Mouse (Mus musculus): ENCODE measurements around the gene Dgkg.

Gene Dgkg

GRCm38 (mm10) chr16:22499447-22499846, 157.6 kb downstream of the Dgkg start:
- no peak for DNase-seq (ENCODE audit: low spot score in 2 of 2)

GRCm38 (mm10) chr16:22497976-22498375, 159.0 kb downstream of the Dgkg start:
- no peak for DNase-seq (ENCODE audit: low spot score in 2 of 2)

GRCm38 (mm10) chr16:22495259-22495658, 161.8 kb downstream of the Dgkg start:
- DNase-seq (ENCODE audit: low spot score in 2 of 2): no peak

- no peak for DNase-seq (ENCODE audit: low spot score in 2 of 2)
Measured at GRCm38 (mm10) chr16:22494815-22495214, 162.2 kb downstream of the Dgkg start.

GRCm38 (mm10) chr16:22493396-22493795, 163.6 kb downstream of the Dgkg start:
- DNase-seq (ENCODE audit: low spot score in 2 of 2): no peak

- no peak for DNase-seq (ENCODE audit: low spot score in 2 of 2)
Measured at GRCm38 (mm10) chr16:22491446-22492166, 165.4 kb downstream of the Dgkg start.

- no peak for DNase-seq (ENCODE audit: low spot score in 2 of 2)
Measured at GRCm38 (mm10) chr16:22483900-22484299, 173.1 kb downstream of the Dgkg start.

GRCm38 (mm10) chr16:22479322-22479721, 177.7 kb downstream of the Dgkg start:
- DNase-seq (ENCODE audit: low spot score in 2 of 2): no peak

- no peak for DNase-seq (ENCODE audit: low spot score in 2 of 2)
Measured at GRCm38 (mm10) chr16:22471728-22472127, 185.3 kb downstream of the Dgkg start.

GRCm38 (mm10) chr16:22469385-22469784, 187.6 kb downstream of the Dgkg start:
- DNase-seq (ENCODE audit: low spot score in 2 of 2): no peak

GRCm38 (mm10) chr16:22467111-22467510, 189.9 kb downstream of the Dgkg start:
- no peak for DNase-seq (ENCODE audit: low spot score in 2 of 2)

- no peak for DNase-seq (ENCODE audit: low spot score in 2 of 2)
Measured at GRCm38 (mm10) chr16:22466381-22466780, 190.6 kb downstream of the Dgkg start.

GRCm38 (mm10) chr16:22462220-22462619, 194.8 kb downstream of the Dgkg start:
- no peak for DNase-seq (ENCODE audit: low spot score in 2 of 2)

- DNase-seq (ENCODE audit: low spot score in 2 of 2): no peak
Measured at GRCm38 (mm10) chr16:22461728-22462127, 195.3 kb downstream of the Dgkg start.

GRCm38 (mm10) chr16:22460960-22461359, 196.1 kb downstream of the Dgkg start:
- DNase-seq (ENCODE audit: low spot score in 2 of 2): no peak

- DNase-seq (ENCODE audit: low spot score in 2 of 2): no peak
Measured at GRCm38 (mm10) chr16:22452082-22452481, 204.9 kb downstream of the Dgkg start.

- no peak for DNase-seq (ENCODE audit: low spot score in 2 of 2)
Measured at GRCm38 (mm10) chr16:22448093-22448492, 208.9 kb downstream of the Dgkg start.

GRCm38 (mm10) chr16:22444786-22445185, 212.2 kb downstream of the Dgkg start:
- peak; percentile 14 to 54 for DNase-seq (ENCODE audit: low spot score in 2 of 2)

GRCm38 (mm10) chr16:22442202-22442601, 214.8 kb downstream of the Dgkg start:
- no peak for DNase-seq (ENCODE audit: low spot score in 2 of 2)

GRCm38 (mm10) chr16:22441317-22441716, 215.7 kb downstream of the Dgkg start:
- DNase-seq (ENCODE audit: low spot score in 2 of 2): no peak

GRCm38 (mm10) chr16:22440269-22440668, 216.8 kb downstream of the Dgkg start:
- peak; percentile 56 to 60 for DNase-seq (ENCODE audit: low spot score in 2 of 2)

- peak; percentile 100 for DNase-seq (ENCODE audit: low spot score in 2 of 2)
Measured at GRCm38 (mm10) chr16:22439499-22440177, 217.4 kb downstream of the Dgkg start, which contains the start of gene Etv5. Gene Etv5, minus strand, starts transcription at chr16:22439719.
